Mouse (Mus musculus) heart, adult 2 months (tissue): ENCODE results near the gene Olfr204. TPM values are rescaled to one million over a fixed set of nuclear protein-coding genes. Genes with fewer than 3 reads are reported as not detected.
"Not testable (repeated sequence)": the region's sequence is repeated elsewhere in the genome, so short reads cannot be mapped to it uniquely, and the experiment has no call there.

Source experiments
- DNase-seq, 2 experiments: peaks; one replicate each; pipeline ENCODE4 v3.0.0; 2021
- H3K27ac ChIP-seq: fragments of 200-600 bp; 2 replicates; pipeline ENCODE4 v1.8.1; 2022
- H3K27me3 ChIP-seq: fragments of 200-500 bp; 2 replicates; pipeline ENCODE4 v1.6.1; 2012; ENCODE audit warnings: mild to moderate bottlenecking, low read length, inconsistent platforms, mixed read lengths; ENCODE audit not compliant: control insufficient read depth, insufficient read depth
- H3K36me3 ChIP-seq: fragments of 200-500 bp; 2 replicates; pipeline ENCODE4 v1.6.1; 2012; ENCODE audit warnings: low read length, inconsistent platforms; ENCODE audit not compliant: control insufficient read depth, insufficient read depth
- H3K4me1 ChIP-seq: fragments of 200-500 bp; 2 replicates; pipeline ENCODE4 v1.6.1; 2011; ENCODE audit warnings: low read length; ENCODE audit not compliant: control insufficient read depth, insufficient read depth
- H3K4me3 ChIP-seq: fragments of 200-600 bp; 2 replicates; pipeline ENCODE4 v1.8.1; 2022
- H3K79me2 ChIP-seq: fragments of 200-500 bp; replicated peaks from 2 replicates; pipeline ENCODE4 v1.6.1; 2012; ENCODE audit warnings: mild to moderate bottlenecking, inconsistent platforms, low read length, moderate library complexity, mixed read lengths; ENCODE audit not compliant: control insufficient read depth, insufficient read depth
- H3K9ac ChIP-seq: fragments of 200-500 bp; 2 replicates; pipeline ENCODE4 v1.6.1; 2012; ENCODE audit warnings: low read depth, mild to moderate bottlenecking, control low read depth, inconsistent platforms, low read length, mixed read lengths
- CTCF ChIP-seq: fragments of 200-600 bp; IDR thresholded peaks from 2 replicates; pipeline ENCODE4 v1.8.1; 2022; ENCODE audit warnings: antibody characterized with exemption, mild to moderate bottlenecking, moderate library complexity
- EP300 ChIP-seq: fragments of 200-500 bp; IDR thresholded peaks from 2 replicates; pipeline ENCODE4 v1.6.1; 2011; ENCODE audit warnings: low read depth, low read length, control low read depth; ENCODE audit not compliant: insufficient read depth
- POLR2A ChIP-seq: fragments of 200-500 bp; IDR thresholded peaks from 2 replicates; pipeline ENCODE4 v1.6.1; 2011; ENCODE audit warnings: mild to moderate bottlenecking, low read depth, low read length, control low read depth; ENCODE audit not compliant: insufficient read depth
- WGBS: fragments of 180-500 bp; shearing (Covaris S2); methylation state at CpG from one replicate; pipeline ENCODE4 v1.1.7; 2018; 5-methylcytosine and 5-hydroxymethylcytosine counted together
- intact Hi-C: fragments of 180-260 bp; cut with DNase I; formaldehyde crosslinking; loops from one replicate; pipeline ENCODE4 v1.15.1; 2025
- polyA plus RNA-seq: library from polyadenylated mRNA; depleted of rRNA; stranded (reverse); fragments of >200 nt; gene quantifications from 2 replicates; pipeline ENCODE4 v1.2.3, GENCODE M21; 2012; rRNA removed
- total RNA-seq, 2 experiments: library from RNA; stranded (reverse); gene quantifications; 2 replicates each; pipeline ENCODE4 v1.2.3; 2021

Gene Olfr204
- total and polyA plus RNA-seq, 3 experiments, result not detected

GRCm38 (mm10) chr16:59286693-59287092 is 31.4 kb downstream of the Olfr204 start, which contains the start of gene Olfr202:
Gene Olfr202 (minus strand): TSS chr16:59286793.
- no peaks in the 10 kb centered on the region for H3K79me2 ChIP-seq
- H3K4me3 ChIP-seq, result no peak within 1 kb of the TSS
- TF ChIP-seq POLR2A (no peak), CTCF (no peak), EP300 (no peak)
- no peak within 1 kb of the TSS for H3K27ac ChIP-seq
- no peak within 1 kb of the TSS for H3K9ac ChIP-seq
- H3K27me3 ChIP-seq, result no peaks in the 10 kb centered on the region
- H3K36me3 ChIP-seq, result no peaks in the 10 kb centered on the region
- intact Hi-C loops, result no loop called here
- no peak for DNase-seq
- no peaks in the 10 kb centered on the region for H3K4me1 ChIP-seq
- 69% methylated on average over 1 of the region's 1 CpGs for WGBS

- TF ChIP-seq POLR2A (no peak), CTCF (no peak), EP300 (no peak)
- H3K27ac ChIP-seq, result no peak overlapping the region
- no peaks in the 10 kb centered on the region for H3K27me3 ChIP-seq
- H3K79me2 ChIP-seq, result no peaks in the 10 kb centered on the region
- H3K4me1 ChIP-seq, result no peaks in the 10 kb centered on the region
- no peak for DNase-seq
- WGBS, result 47% methylated on average over 1 of the region's 1 CpGs
- H3K36me3 ChIP-seq, result no peaks in the 10 kb centered on the region
- no peak overlapping the region for H3K9ac ChIP-seq
- no peak overlapping the region for H3K4me3 ChIP-seq
- intact Hi-C loops, result no loop called here
These were observed 34.6 kb downstream of the Olfr204 start for GRCm38 (mm10) chr16:59283476-59283875.

- TF ChIP-seq CTCF, result no peak
- no peak overlapping the region for H3K9ac ChIP-seq
- H3K27ac ChIP-seq, result no peak overlapping the region
- no peak overlapping the region for H3K4me3 ChIP-seq
- H3K79me2 ChIP-seq, result no peaks in the 10 kb centered on the region
- DNase-seq, result no peak
- H3K27me3 ChIP-seq, result no peaks in the 10 kb centered on the region
- H3K4me1 ChIP-seq, result no peaks in the 10 kb centered on the region
- no peaks in the 10 kb centered on the region for H3K36me3 ChIP-seq
- intact Hi-C loops, result no loop called here
- 31% methylated on average over 3 of the region's 3 CpGs for WGBS
These were observed 37.5 kb downstream of the Olfr204 start for GRCm38 (mm10) chr16:59280542-59280941.

GRCm38 (mm10) chr16:59272532-59272931 is 45.5 kb downstream of the Olfr204 start, which contains the start of gene Olfr201:
Gene Olfr201 (minus strand): TSS chr16:59272632.
- H3K27me3 ChIP-seq, DNase-seq, H3K36me3 ChIP-seq, H3K9ac ChIP-seq, H3K4me1 ChIP-seq, H3K79me2 ChIP-seq, intact Hi-C loops, H3K4me3 ChIP-seq, H3K27ac ChIP-seq: not testable (repeated sequence)
- WGBS, result 73% methylated on average over 4 of the region's 4 CpGs

- H3K4me3 ChIP-seq, H3K27ac ChIP-seq, H3K9ac ChIP-seq, H3K27me3 ChIP-seq, H3K4me1 ChIP-seq, DNase-seq, H3K79me2 ChIP-seq, H3K36me3 ChIP-seq, intact Hi-C loops: not testable (repeated sequence)
- WGBS, result 52% methylated on average over 4 of the region's 4 CpGs
These were observed 49.0 kb downstream of the Olfr204 start for GRCm38 (mm10) chr16:59269097-59269496.

Other genes with a start within 250 kb of the Olfr204 start
- not detected for gene Olfr190, start 240.2 kb downstream of the Olfr204 start, total RNA-seq
- not detected in 2 replicates for gene Olfr190, start 240.2 kb downstream of the Olfr204 start, polyA plus RNA-seq
- not detected for gene Olfr191, start 228.4 kb downstream of the Olfr204 start, total RNA-seq
- not detected in 2 replicates for gene Olfr191, start 228.4 kb downstream of the Olfr204 start, polyA plus RNA-seq
- not detected for gene Olfr193, start 206.4 kb downstream of the Olfr204 start, total RNA-seq
- not detected in 2 replicates for gene Olfr193, start 206.4 kb downstream of the Olfr204 start, polyA plus RNA-seq
- not detected for gene Olfr194, start 197.2 kb downstream of the Olfr204 start, total RNA-seq
- gene Olfr194, start 197.2 kb downstream of the Olfr204 start, polyA plus RNA-seq, result not detected in 2 replicates
- gene Olfr195, start 171.2 kb downstream of the Olfr204 start, total RNA-seq, result not detected
- not detected in 2 replicates for gene Olfr195, start 171.2 kb downstream of the Olfr204 start, polyA plus RNA-seq
- not detected for gene Olfr196, start 147.8 kb downstream of the Olfr204 start, total RNA-seq
- not detected in 2 replicates for gene Olfr196, start 147.8 kb downstream of the Olfr204 start, polyA plus RNA-seq
- gene Olfr198, start 114.7 kb downstream of the Olfr204 start, total RNA-seq, result not detected
- gene Olfr198, start 114.7 kb downstream of the Olfr204 start, polyA plus RNA-seq, result not detected in 2 replicates
- gene Olfr199, start 98.5 kb downstream of the Olfr204 start, total RNA-seq, result not detected
- not detected in 2 replicates for gene Olfr199, start 98.5 kb downstream of the Olfr204 start, polyA plus RNA-seq
- not detected for gene Olfr201, start 45.6 kb downstream of the Olfr204 start, total RNA-seq
- not detected in 2 replicates for gene Olfr201, start 45.6 kb downstream of the Olfr204 start, polyA plus RNA-seq
- gene Olfr202, start 31.5 kb downstream of the Olfr204 start, total RNA-seq, result not detected
- gene Olfr202, start 31.5 kb downstream of the Olfr204 start, polyA plus RNA-seq, result not detected in 2 replicates
- gene Olfr203, start 19.4 kb downstream of the Olfr204 start, total RNA-seq, result not detected
- not detected in 2 replicates for gene Olfr203, start 19.4 kb downstream of the Olfr204 start, polyA plus RNA-seq
- gene Olfr205, start 12.9 kb upstream of the Olfr204 start, total RNA-seq, result not detected
- not detected in 2 replicates for gene Olfr205, start 12.9 kb upstream of the Olfr204 start, polyA plus RNA-seq
- not detected for gene Olfr206, start 31.0 kb upstream of the Olfr204 start, total RNA-seq
- not detected in 2 replicates for gene Olfr206, start 31.0 kb upstream of the Olfr204 start, polyA plus RNA-seq
- not detected for gene Olfr209, start 45.7 kb upstream of the Olfr204 start, total RNA-seq
- not detected in 2 replicates for gene Olfr209, start 45.7 kb upstream of the Olfr204 start, polyA plus RNA-seq
- under 1 TPM in 1 of 2 experiments, not detected in 1; 0.05 TPM for gene Gabrr3, start 89.1 kb upstream of the Olfr204 start, total RNA-seq
- not detected in 2 replicates for gene Gabrr3, start 89.1 kb upstream of the Olfr204 start, polyA plus RNA-seq
- 10 to 100 TPM; 15.9 to 16.6 TPM for gene Riox2, start 153.5 kb upstream of the Olfr204 start, total RNA-seq
- 6.5 and 11.1 TPM in 2 replicates for gene Riox2, start 153.5 kb upstream of the Olfr204 start, polyA plus RNA-seq